Mouse (Mus musculus) effector memory CD4-positive, alpha-beta T cell, adult 7 months (primary cell): ENCODE measurements around the gene Gm2115. TPM values are rescaled to one million over a fixed set of nuclear protein-coding genes. Genes with fewer than 3 reads are reported as not detected.

Experiments used
- polyA plus RNA-seq: library from polyadenylated mRNA; unstranded; fragments of 100-300 nt; shearing (Covaris generic); gene quantifications from one replicate; pipeline ENCODE4 v1.2.1, GENCODE M21; 2017

Gene Gm2115
- not detected for polyA plus RNA-seq

DNA sequence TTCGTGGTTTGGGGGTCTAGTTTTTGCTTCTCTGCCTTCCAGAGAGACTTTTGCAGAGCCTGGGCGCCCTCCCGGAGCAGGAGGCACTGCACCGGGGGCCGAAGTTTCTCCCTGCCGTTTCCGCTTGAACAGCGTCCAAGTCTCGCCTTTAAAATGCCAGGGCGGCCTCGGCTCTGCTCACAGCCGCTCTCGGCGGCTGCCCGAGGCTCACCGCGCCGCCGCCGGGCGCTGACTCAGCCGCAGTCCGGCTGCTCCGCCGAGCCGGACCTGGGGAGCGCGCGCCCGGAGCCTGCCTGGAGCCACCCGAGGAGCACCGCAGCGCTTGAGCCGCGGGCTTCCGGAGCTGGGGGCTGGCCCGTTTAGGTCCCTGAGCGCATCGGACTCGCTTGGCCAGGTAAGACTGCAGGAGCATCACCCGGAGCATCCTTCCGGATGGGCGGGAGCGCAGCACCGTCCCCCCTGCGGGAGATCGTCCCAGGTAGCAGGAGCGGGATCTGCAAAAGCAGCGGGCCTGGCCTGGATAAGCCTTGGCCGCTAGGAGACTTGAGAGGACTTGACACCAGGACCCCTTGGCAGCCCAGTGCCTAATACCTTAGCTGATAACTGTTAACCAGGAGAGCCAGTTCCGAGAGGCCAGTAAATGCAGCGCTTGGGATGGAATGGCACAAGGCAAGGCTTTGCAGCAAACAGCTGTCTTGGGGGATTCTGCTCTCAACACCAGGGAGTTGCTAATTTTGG is at the start of gene Gm2115:
Gm2115 (plus strand) TSS at position 159 of the 738 bp plus-strand sequence.

GRCm38 (mm10) chr7:84606293-84606749 is 77.6 kb downstream of the Gm2115 start, which contains the start of gene Fah:
Gene Fah (minus strand): TSS chr7:84606722.

Other genes starting within 250 kb of the Gm2115 start
- gene Arnt2, start 118.8 kb upstream of the Gm2115 start, polyA plus RNA-seq = 2.7 TPM
- 5.3 TPM for gene Fah, start 77.8 kb downstream of the Gm2115 start, polyA plus RNA-seq
- gene Zfand6, start 161.0 kb downstream of the Gm2115 start, polyA plus RNA-seq = 196 TPM